Mouse (Mus musculus) myocyte (in vitro differentiated cells): ENCODE measurements around the gene B3galt5. TPM values are rescaled to one million over a fixed set of nuclear protein-coding genes. Genes with fewer than 3 reads are reported as not detected.

ENCODE experiments used
- H3K27me3 ChIP-seq: one replicate; pipeline ENCODE4 v1.6.1; 2011; ENCODE audit not compliant: control insufficient read depth, insufficient read depth, insufficient read length
- H3K36me3 ChIP-seq: one replicate; pipeline ENCODE4 v1.6.1; 2011; ENCODE audit not compliant: control insufficient read depth, insufficient read depth
- H3K4me2 ChIP-seq: one replicate; pipeline ENCODE4 v1.6.1; 2011; ENCODE audit warnings: low read depth, control low read depth
- H3K4me3 ChIP-seq: one replicate; pipeline ENCODE4 v1.5.1; 2011; ENCODE audit warnings: mild to moderate bottlenecking, control low read depth, moderate library complexity
- H3K79me2 ChIP-seq: one replicate; pipeline ENCODE4 v1.6.1; 2011; ENCODE audit not compliant: control insufficient read depth, insufficient read depth
- H3ac ChIP-seq: one replicate; pipeline ENCODE4 v1.6.1; 2011; ENCODE audit not compliant: control insufficient read depth, insufficient read length
- CEBPB ChIP-seq: IDR thresholded peaks from 2 replicates; pipeline ENCODE4 v1.6.1; 2011; ENCODE audit warnings: mild to moderate bottlenecking, moderate library complexity; ENCODE audit not compliant: poor library complexity, insufficient read depth, severe bottlenecking
- E2F4 ChIP-seq: IDR thresholded peaks from one replicate; pipeline ENCODE4 v1.6.1; 2011; ENCODE audit warnings: mild to moderate bottlenecking, control low read depth, moderate library complexity; ENCODE audit not compliant: insufficient read depth
- MAX ChIP-seq: IDR thresholded peaks from one replicate; pipeline ENCODE4 v1.6.1; 2011; ENCODE audit warnings: low read depth, mild to moderate bottlenecking, control low read depth
- MYOD1 ChIP-seq, 3 experiments: IDR thresholded peaks; one replicate each; pipeline ENCODE4 v1.6.1; 2011; ENCODE audit warnings: control low read depth in 2 of 3, low read depth in 2 of 3, mild to moderate bottlenecking in 2 of 3, moderate library complexity in 1 of 3; ENCODE audit not compliant: insufficient read length in 2 of 3, control insufficient read depth in 1 of 3
- MYOG ChIP-seq, 3 experiments: IDR thresholded peaks; one replicate each; pipeline ENCODE4 v1.6.1; 2011; ENCODE audit warnings: control low read depth in 2 of 3, low read depth in 2 of 3, mild to moderate bottlenecking in 2 of 3; ENCODE audit not compliant: insufficient read length in 2 of 3, control insufficient read depth in 1 of 3, insufficient read depth in 1 of 3
- POLR2A ChIP-seq: IDR thresholded peaks from one replicate; pipeline ENCODE4 v1.6.1; 2011; ENCODE audit warnings: low read depth, mild to moderate bottlenecking, control low read depth, moderate library complexity; ENCODE audit not compliant: insufficient read length
- POLR2AphosphoS2 ChIP-seq: IDR thresholded peaks from one replicate; pipeline ENCODE4 v1.6.1; 2011; ENCODE audit warnings: low read depth, control low read depth; ENCODE audit not compliant: insufficient read length
- REST ChIP-seq: IDR thresholded peaks from one replicate; pipeline ENCODE4 v1.6.1; 2011; ENCODE audit warnings: mild to moderate bottlenecking, control low read depth, moderate library complexity; ENCODE audit not compliant: insufficient read depth, insufficient read length
- SRF ChIP-seq: IDR thresholded peaks from one replicate; pipeline ENCODE4 v1.6.1; 2011; ENCODE audit warnings: low read depth; ENCODE audit not compliant: control insufficient read depth, insufficient read length
- TCF12 ChIP-seq: IDR thresholded peaks from one replicate; pipeline ENCODE4 v1.6.1; 2011; ENCODE audit warnings: mild to moderate bottlenecking, control low read depth; ENCODE audit not compliant: poor library complexity, insufficient read depth, severe bottlenecking
- TCF3 ChIP-seq: IDR thresholded peaks from one replicate; pipeline ENCODE4 v1.6.1; 2011; ENCODE audit warnings: low read depth, control low read depth; ENCODE audit not compliant: insufficient read length
- USF1 ChIP-seq: IDR thresholded peaks from one replicate; pipeline ENCODE4 v1.6.1; 2011; ENCODE audit warnings: low read depth, mild to moderate bottlenecking, control low read depth, moderate library complexity
- polyA plus RNA-seq: library from polyadenylated mRNA; unstranded; fragments of >200 nt; fragmentation: generic; extraction: Trizol; gene quantifications from one replicate; pipeline ENCODE4 v1.2.1, GENCODE M21; 2012; ENCODE audit warnings: missing spikeins

Gene B3galt5
- polyA plus RNA-seq, 1 experiment, result 5.0 TPM

- Histone ChIP-seq H3K4me2 (peak overlapping the region; percentile 40), H3ac (no peak overlapping the region), H3K27me3 (no peaks in the 10 kb centered on the region), H3K4me3 (no peak overlapping the region), H3K79me2 (no peaks in the 10 kb centered on the region), H3K36me3 (no peaks in the 10 kb centered on the region)
- TF ChIP-seq MYOG (IDR thresholded peaks at IDR 0.05; ENCODE audit: control insufficient read depth in 1 of 3, insufficient read depth in 1 of 3, insufficient read length in 2 of 3, low read depth in 2 of 3) (no peak), REST (no peak), MYOD1 (IDR thresholded peaks at IDR 0.05; ENCODE audit: control insufficient read depth in 1 of 3, insufficient read length in 2 of 3, low read depth in 2 of 3) (no peak), MAX (no peak), E2F4 (no peak), POLR2A (no peak), POLR2AphosphoS2 (no peak), TCF3 (no peak), USF1 (no peak), SRF (no peak), TCF12 (no peak), CEBPB (no peak)
Observed at GRCm38 (mm10) chr16:96348766-96349165, 113.2 kb downstream of the B3galt5 start.

- Histone ChIP-seq H3K79me2 (no peaks in the 10 kb centered on the region), H3K36me3 (no peaks in the 10 kb centered on the region), H3K27me3 (no peaks in the 10 kb centered on the region), H3K4me3 (no peak overlapping the region), H3K4me2 (no peak overlapping the region), H3ac (no peak overlapping the region)
- TF ChIP-seq POLR2AphosphoS2, result no peak
- no peak for TF ChIP-seq MYOD1 (IDR thresholded peaks at IDR 0.05; ENCODE audit: control insufficient read depth in 1 of 3, insufficient read length in 2 of 3, low read depth in 2 of 3)
- TF ChIP-seq CEBPB, result no peak
- no peak for TF ChIP-seq TCF3
- TF ChIP-seq POLR2A, result no peak
- TF ChIP-seq TCF12, result no peak
- TF ChIP-seq SRF, result no peak
- no peak for TF ChIP-seq USF1
- TF ChIP-seq E2F4, result no peak
- no peak for TF ChIP-seq REST
- no peak for TF ChIP-seq MAX
- TF ChIP-seq MYOG (IDR thresholded peaks at IDR 0.05; ENCODE audit: control insufficient read depth in 1 of 3, insufficient read depth in 1 of 3, insufficient read length in 2 of 3, low read depth in 2 of 3), result no peak
Observed at GRCm38 (mm10) chr16:96351520-96351919, 115.9 kb downstream of the B3galt5 start.

GRCm38 (mm10) chr16:96353296-96353896, 117.8 kb downstream of the B3galt5 start:
- no peaks in the 10 kb centered on the region for H3K36me3 ChIP-seq
- H3K4me2 ChIP-seq, result no peak overlapping the region
- H3K4me3 ChIP-seq, result no peak overlapping the region
- H3K27me3 ChIP-seq, result no peaks in the 10 kb centered on the region
- no peak overlapping the region for H3ac ChIP-seq
- H3K79me2 ChIP-seq, result no peaks in the 10 kb centered on the region
- TF ChIP-seq POLR2A, result no peak
- TF ChIP-seq CEBPB, result no peak
- no peak for TF ChIP-seq POLR2AphosphoS2
- TF ChIP-seq MYOG (IDR thresholded peaks at IDR 0.05; ENCODE audit: control insufficient read depth in 1 of 3, insufficient read depth in 1 of 3, insufficient read length in 2 of 3, low read depth in 2 of 3), result no peak
- TF ChIP-seq MYOD1 (IDR thresholded peaks at IDR 0.05; ENCODE audit: control insufficient read depth in 1 of 3, insufficient read length in 2 of 3, low read depth in 2 of 3), result no peak
- TF ChIP-seq E2F4, result no peak
- no peak for TF ChIP-seq TCF3
- TF ChIP-seq MAX, result no peak

- H3ac ChIP-seq, result no peak overlapping the region
- TF ChIP-seq TCF3 (no peak), TCF12 (no peak), MAX (no peak), MYOG (IDR thresholded peaks at IDR 0.05; ENCODE audit: control insufficient read depth in 1 of 3, insufficient read depth in 1 of 3, insufficient read length in 2 of 3, low read depth in 2 of 3) (no peak), MYOD1 (IDR thresholded peaks at IDR 0.05; ENCODE audit: control insufficient read depth in 1 of 3, insufficient read length in 2 of 3, low read depth in 2 of 3) (no peak), SRF (no peak), POLR2A (no peak), POLR2AphosphoS2 (no peak), REST (no peak), CEBPB (no peak), E2F4 (no peak), USF1 (no peak)
- no peaks in the 10 kb centered on the region for H3K27me3 ChIP-seq
- no peaks in the 10 kb centered on the region for H3K36me3 ChIP-seq
- H3K4me2 ChIP-seq, result peak overlapping the region; percentile 38
- no peaks in the 10 kb centered on the region for H3K79me2 ChIP-seq
- no peak overlapping the region for H3K4me3 ChIP-seq
Observed at GRCm38 (mm10) chr16:96353996-96354395, 118.4 kb downstream of the B3galt5 start.
